In the genomic region with DNA sequence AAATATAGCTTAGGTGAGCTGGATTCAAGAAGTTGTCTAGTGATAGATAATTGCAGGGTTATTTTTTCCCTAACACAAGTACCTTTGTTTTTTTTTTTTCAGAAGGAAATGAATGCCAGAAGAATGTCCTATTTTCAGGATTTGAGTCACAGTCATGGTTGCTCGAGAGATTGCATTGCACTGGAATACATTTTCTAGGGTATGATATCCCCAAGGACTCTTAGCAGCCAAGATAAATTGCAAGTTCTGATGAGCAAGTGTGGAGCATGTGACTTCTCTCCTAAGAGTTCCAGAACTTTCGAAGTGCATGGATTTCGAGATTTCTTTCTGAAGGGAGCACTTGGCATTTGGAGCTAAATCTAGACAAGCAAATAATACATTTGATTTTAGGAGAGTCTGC, we compare ENCODE assay signal across 23 mouse cellular contexts.
DNase-seq lines count a peak whose midpoint lies in the region; ATAC-seq lines count a peak whose summit lies in the region.
"Had no signal": no experiment of that assay in that cellular context is flagged by ENCODE, and none has a peak within 500 bp of the region (broad histone marks: within the 10 kb centered on the region; RNA-seq: fewer than 3 reads in every experiment).

No protein-coding gene starts in this region.

- H3K4me1 ChIP-seq in heart, embryonic 12.5 days (replicated peaks): peaks cover 7% of the 10 kb centered on the region; the same call in 1 of the 2 replicates
- peaks cover 5% of the 10 kb centered on the region; the same call in 1 of the 2 replicates for H3K4me1 ChIP-seq in heart, embryonic 15.5 days (replicated peaks)
- H3K4me1 ChIP-seq in limb, embryonic 10.5 days: no peaks in the 10 kb centered on the region
- H3K4me1 ChIP-seq: embryonic facial prominence, embryonic 12.5 days; forebrain, embryonic 12.5 days; forebrain, embryonic 15.5 days; hindbrain, embryonic 12.5 days; hindbrain, embryonic 15.5 days had no signal

- H3K27me3 ChIP-seq in heart, embryonic 12.5 days (replicated peaks): no peaks in the 10 kb centered on the region
- H3K27me3 ChIP-seq in heart, embryonic 15.5 days: no peaks in the 10 kb centered on the region
- H3K27me3 ChIP-seq in limb, embryonic 10.5 days (ENCODE audit: low read depth, poor library complexity, severe bottlenecking): no peaks in the 10 kb centered on the region
- H3K27me3 ChIP-seq: embryonic facial prominence, embryonic 12.5 days; forebrain, embryonic 12.5 days; forebrain, embryonic 15.5 days; hindbrain, embryonic 12.5 days; hindbrain, embryonic 15.5 days had no signal

- H3K27ac ChIP-seq in heart, embryonic 12.5 days (ENCODE audit: poor library complexity, severe bottlenecking): no peak overlapping the region
- no peak overlapping the region for H3K27ac ChIP-seq in heart, embryonic 15.5 days
- no peak overlapping the region for H3K27ac ChIP-seq in limb, embryonic 10.5 days
- H3K27ac ChIP-seq: embryonic facial prominence, embryonic 12.5 days; forebrain, embryonic 12.5 days; forebrain, embryonic 15.5 days; gastrocnemius, adult 2 months; hindbrain, embryonic 12.5 days; hindbrain, embryonic 15.5 days had no signal

- no peaks in the 10 kb centered on the region for H3K36me3 ChIP-seq in heart, embryonic 12.5 days
- H3K36me3 ChIP-seq in heart, embryonic 15.5 days: no peaks in the 10 kb centered on the region
- no peaks in the 10 kb centered on the region for H3K36me3 ChIP-seq in limb, embryonic 10.5 days
- H3K36me3 ChIP-seq: embryonic facial prominence, embryonic 12.5 days; forebrain, embryonic 12.5 days; forebrain, embryonic 15.5 days; hindbrain, embryonic 12.5 days; hindbrain, embryonic 15.5 days had no signal

- no peak for ATAC-seq in heart, embryonic 12.5 days (ENCODE audit: insufficient number of reproducible peaks, low FRiP score)
- no peak for ATAC-seq in heart, embryonic 15.5 days (replicated peaks; ENCODE audit: insufficient number of reproducible peaks, insufficient read depth, low FRiP score, low read depth)
- ATAC-seq: activated CD4-positive, CD25-positive, alpha-beta regulatory T cell, adult 4 months; CD4-positive, CD25-positive, alpha-beta regulatory T cell, adult 4 months; forebrain, embryonic 15.5 days; intestine, postnatal 0 days had no signal

- H3K4me3 ChIP-seq in heart, embryonic 12.5 days: no peak overlapping the region
- H3K4me3 ChIP-seq in heart, embryonic 15.5 days: no peak overlapping the region
- H3K4me3 ChIP-seq in limb, embryonic 10.5 days: no peak overlapping the region
- H3K4me3 ChIP-seq: embryonic facial prominence, embryonic 12.5 days; erythroblast, embryonic 14.5 days; forebrain, embryonic 12.5 days; forebrain, embryonic 15.5 days; gastrocnemius, adult 2 months; hindbrain, embryonic 12.5 days; hindbrain, embryonic 15.5 days had no signal

- intact Hi-C loops in heart, postnatal 10 days (cut with DNase I): no loop called here

- H3K4me2 ChIP-seq in heart, embryonic 12.5 days: peak overlapping the region; percentile 40
- peak overlapping the region; percentile 32; the same call in 1 of the 2 replicates for H3K4me2 ChIP-seq in heart, embryonic 15.5 days
- H3K4me2 ChIP-seq: embryonic facial prominence, embryonic 12.5 days; forebrain, embryonic 12.5 days; forebrain, embryonic 15.5 days; hindbrain, embryonic 12.5 days; hindbrain, embryonic 15.5 days had no signal

- 57% methylated on average over 3 of the region's 3 CpGs for WGBS in heart, embryonic 12.5 days
- WGBS in heart, embryonic 15.5 days: 36% methylated on average over 3 of the region's 3 CpGs
- 87% methylated on average over 3 of the region's 3 CpGs for WGBS in limb, embryonic 10.5 days

- no peak overlapping the region for H3K9ac ChIP-seq in heart, embryonic 12.5 days
- no peak overlapping the region for H3K9ac ChIP-seq in heart, embryonic 15.5 days
- H3K9ac ChIP-seq: embryonic facial prominence, embryonic 12.5 days; forebrain, embryonic 12.5 days; forebrain, embryonic 15.5 days; hindbrain, embryonic 12.5 days; hindbrain, embryonic 15.5 days had no signal

- H3K9me3 ChIP-seq in heart, embryonic 12.5 days (replicated peaks): no peaks in the 10 kb centered on the region
- no peaks in the 10 kb centered on the region for H3K9me3 ChIP-seq in heart, embryonic 15.5 days (replicated peaks)
- no peaks in the 10 kb centered on the region for H3K9me3 ChIP-seq in limb, embryonic 10.5 days (replicated peaks)
- H3K9me3 ChIP-seq: embryonic facial prominence, embryonic 12.5 days; forebrain, embryonic 12.5 days; forebrain, embryonic 15.5 days; hindbrain, embryonic 12.5 days; hindbrain, embryonic 15.5 days had no signal

- no peak for DNase-seq in heart, postnatal 10 days
- DNase-seq in heart, adult 11 months: no peak
- peak; percentile 17 for DNase-seq in retina, postnatal 1 day
- DNase-seq in retina, embryonic 14.5 days (ENCODE audit: low spot score): no peak
- no peak for DNase-seq in limb, embryonic 10.5 days (ENCODE audit: low spot score)
- DNase-seq: adrenal gland, adult 8-10 months; adrenal gland, postnatal 25 days; cerebellum, adult 18-20 months; cerebellum, adult 9-10 months; gastrocnemius, adult 2 months; gastrocnemius, postnatal 14 days; kidney, adult 2 months had no signal
